Mouse (Mus musculus) frontal cortex, adult (tissue): ENCODE measurements around the gene Sirt5.

Source experiments
- ATAC-seq: cut with Nextera tagmentation; 2 replicates; pipeline ENCODE4 v1.9.2; 2017; ENCODE audit warnings: mild to moderate bottlenecking, moderate library complexity, mixed read lengths; ENCODE audit not compliant: low TSS enrichment

Gene Sirt5

GRCm38 (mm10) chr13:43374205-43374604 lies 8.9 kb downstream of the Sirt5 start:
- ATAC-seq = no peak

- no peak for ATAC-seq
Measured at GRCm38 (mm10) chr13:43374918-43375432, 9.7 kb downstream of the Sirt5 start.

GRCm38 (mm10) chr13:43379989-43380388 lies 14.7 kb downstream of the Sirt5 start:
- ATAC-seq = no peak

GRCm38 (mm10) chr13:43385321-43385720 lies 20.0 kb downstream of the Sirt5 start:
- ATAC-seq = no peak

GRCm38 (mm10) chr13:43397700-43398296 lies 32.5 kb downstream of the Sirt5 start:
- ATAC-seq = no peak

GRCm38 (mm10) chr13:43398297-43399080 lies 33.2 kb downstream of the Sirt5 start, which contains the start of gene Nol7:
TSS of gene Nol7 (plus strand) at chr13:43398390.
- peak; percentile 94 for ATAC-seq

GRCm38 (mm10) chr13:43399576-43399975 lies 34.3 kb downstream of the Sirt5 start:
- ATAC-seq = no peak

GRCm38 (mm10) chr13:43412311-43412710 lies 47.0 kb downstream of the Sirt5 start:
- ATAC-seq = 0 out of 2 replicates have a peak, but pooled peaks have one; percentile 44

- no peak for ATAC-seq
Measured at GRCm38 (mm10) chr13:43413611-43414010, 48.3 kb downstream of the Sirt5 start.

- ATAC-seq = no peak
Measured at GRCm38 (mm10) chr13:43415249-43415648, 50.0 kb downstream of the Sirt5 start.

- ATAC-seq = no peak
Measured at GRCm38 (mm10) chr13:43428436-43428835, 63.1 kb downstream of the Sirt5 start.

GRCm38 (mm10) chr13:43433395-43433794 lies 68.1 kb downstream of the Sirt5 start:
- ATAC-seq = no peak

- ATAC-seq = no peak
Measured at GRCm38 (mm10) chr13:43440376-43440775, 75.1 kb downstream of the Sirt5 start.

- peak; percentile 47; the same call in 1 of the 2 replicates for ATAC-seq
Measured at GRCm38 (mm10) chr13:43442551-43442950, 77.3 kb downstream of the Sirt5 start.

- ATAC-seq = no peak
Measured at GRCm38 (mm10) chr13:43443706-43444105, 78.4 kb downstream of the Sirt5 start.

- no peak for ATAC-seq
Measured at GRCm38 (mm10) chr13:43444717-43445116, 79.4 kb downstream of the Sirt5 start.
